Mouse (Mus musculus) A20 (cell line): ENCODE measurements around the gene Arfgap1.
A peak's percentile ranks its signal among the peaks of the same experiment; 100 is the strongest.

Experiments used
- DNase-seq: peaks from one replicate; pipeline ENCODE4 v3.0.0-alpha.2; 2011; ENCODE audit warnings: low read depth, low spot score

Gene Arfgap1

DNA sequence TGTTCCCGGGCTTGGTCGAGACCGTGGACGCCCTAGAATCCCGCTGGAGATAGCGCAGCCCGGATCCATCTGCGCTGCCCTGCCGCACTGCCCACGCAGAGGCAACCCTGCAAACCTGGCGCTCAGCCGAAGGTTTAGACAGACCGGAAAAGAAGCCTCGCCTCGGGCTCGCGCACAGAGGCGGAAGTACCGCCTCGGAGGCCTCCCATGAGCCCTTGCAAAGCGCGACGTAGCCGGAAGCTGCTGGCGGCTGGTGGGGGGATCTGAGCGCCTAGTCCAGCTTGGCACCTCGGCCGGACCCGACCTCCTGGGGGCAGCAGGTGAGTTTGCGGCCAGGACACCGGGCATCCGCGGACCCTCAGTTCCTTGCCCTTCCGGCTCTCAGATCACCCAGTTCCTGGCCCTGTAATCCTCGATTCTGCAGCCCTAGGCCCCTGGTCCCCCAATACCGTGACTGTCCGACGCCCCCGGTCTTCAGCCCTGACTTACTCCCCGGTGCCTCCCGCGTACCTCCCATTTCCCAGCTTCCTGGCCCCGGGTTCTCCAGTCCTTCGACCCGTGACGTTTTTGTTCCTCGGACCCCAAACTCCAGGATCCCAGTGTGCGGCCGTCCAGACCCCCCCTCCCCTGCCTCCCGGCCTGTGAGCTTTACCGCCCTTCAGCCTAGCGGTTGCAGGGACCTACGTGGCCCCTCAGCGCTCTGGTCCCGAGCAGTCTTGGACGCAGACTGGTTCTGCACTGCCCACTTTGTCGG is at the start of gene Arfgap1:
TSS of gene Arfgap1 (plus strand) at position 216 of the 754 bp plus-strand sequence.
- peak; percentile 91 for DNase-seq

- peak; percentile 37 for DNase-seq
Observed at GRCm38 (mm10) chr2:180919913-180920809, 46.9 kb upstream of the Arfgap1 start.

DNA sequence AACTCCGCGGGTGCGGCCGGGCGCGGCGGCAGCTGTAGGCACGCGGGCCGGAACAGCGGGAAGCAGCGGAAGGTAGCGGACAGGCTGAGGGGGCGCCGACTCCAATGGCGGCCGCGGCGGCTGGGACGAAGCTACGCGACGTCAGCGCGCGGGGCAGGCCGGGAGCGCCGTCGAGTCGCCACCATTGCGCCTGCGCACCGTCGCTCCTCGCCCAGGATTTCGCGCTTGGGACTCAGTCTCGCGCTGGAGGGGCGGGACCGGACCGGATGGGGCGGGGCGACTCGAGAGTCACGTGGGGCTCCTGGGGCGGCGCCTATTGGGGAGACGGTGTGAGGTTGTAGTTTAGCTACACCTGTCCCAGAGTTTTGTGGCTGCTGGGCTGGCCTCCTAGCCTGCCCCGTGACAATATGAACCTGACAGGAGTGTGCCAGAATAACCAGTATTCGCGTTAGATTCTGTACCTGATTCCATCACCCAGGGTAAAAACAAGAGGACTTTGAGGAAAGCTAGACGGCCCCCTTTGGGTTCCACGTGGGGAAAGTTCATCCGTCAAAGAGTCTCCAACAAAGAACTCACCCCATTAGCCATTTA is 46.1 kb upstream of the Arfgap1 start, which contains the start of gene Ythdf1:
TSS of gene Ythdf1 (minus strand) at position 140 of the 591 bp plus-strand sequence.
- DNase-seq = peak; percentile 96

DNA sequence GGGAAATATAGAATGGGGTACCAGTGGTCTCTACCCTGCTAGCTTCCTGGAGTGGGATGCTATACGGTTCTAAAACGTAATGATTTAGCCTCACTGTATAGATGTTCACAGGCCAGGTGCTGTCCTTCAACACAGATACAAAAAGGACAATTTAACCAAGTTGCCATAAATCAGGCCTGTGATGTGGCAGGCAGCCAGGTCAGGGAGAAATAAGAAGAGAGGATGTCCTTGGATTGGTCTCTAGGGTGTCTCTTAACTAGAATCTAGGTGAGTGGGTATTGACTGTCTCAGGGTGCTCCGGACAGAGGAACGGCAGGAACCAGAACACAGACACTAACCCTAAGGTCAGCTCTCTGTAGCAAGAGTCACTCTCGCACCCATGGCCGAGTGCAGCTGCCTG is 44.3 kb upstream of the Arfgap1 start:
- DNase-seq = no peak

DNA sequence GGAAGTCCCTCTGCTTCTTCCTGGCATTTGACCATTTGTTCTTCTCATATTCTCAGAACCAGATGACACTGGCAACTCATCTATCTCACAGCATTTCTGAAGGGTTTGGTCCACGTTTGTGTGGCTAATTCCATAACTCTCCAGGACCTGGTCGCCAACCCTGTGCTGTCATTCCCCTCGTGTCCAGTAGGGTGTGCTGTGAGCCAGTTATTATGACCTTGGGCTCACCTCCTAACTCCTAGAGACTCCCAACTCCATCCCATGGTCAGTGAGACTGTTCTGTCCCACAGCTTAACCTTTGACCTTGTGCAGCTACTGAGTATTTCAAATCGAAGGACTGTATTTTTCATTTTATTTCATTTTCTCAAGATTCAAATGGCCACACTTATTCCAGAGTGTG is 41.8 kb upstream of the Arfgap1 start:
- DNase-seq = peak; percentile 51

- no peak for DNase-seq
Observed at GRCm38 (mm10) chr2:180928723-180929122, 38.3 kb upstream of the Arfgap1 start, which contains the start of gene Birc7. Gene Birc7 (plus strand): TSS chr2:180929023.

- no peak for DNase-seq
Observed at GRCm38 (mm10) chr2:180932418-180932817, 34.6 kb upstream of the Arfgap1 start.

- no peak for DNase-seq
Observed at GRCm38 (mm10) chr2:180940187-180940586, 26.8 kb upstream of the Arfgap1 start.

DNA sequence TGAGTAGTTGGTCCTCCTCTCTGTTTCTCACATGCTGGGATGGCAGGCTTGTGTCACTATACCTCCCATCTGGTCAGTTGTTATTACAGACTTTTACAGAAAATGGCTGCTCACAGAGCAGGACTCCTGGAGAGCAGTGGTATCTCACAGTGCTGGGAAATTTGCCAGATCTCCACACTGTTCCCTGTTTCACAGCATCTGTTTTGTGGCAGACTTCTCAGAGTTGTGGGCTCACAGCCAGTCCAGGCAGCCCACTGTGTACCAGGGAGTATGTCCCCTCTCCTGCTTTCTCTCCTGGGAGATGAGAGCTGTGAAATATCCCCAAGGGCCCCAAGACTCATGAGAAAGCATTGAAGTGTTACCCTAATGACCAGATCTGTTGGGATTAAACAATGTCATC is 25.2 kb upstream of the Arfgap1 start:
- DNase-seq = no peak

GRCm38 (mm10) chr2:180949947-180950346 is 17.1 kb upstream of the Arfgap1 start:
- no peak for DNase-seq

GRCm38 (mm10) chr2:180952731-180953171 is 14.3 kb upstream of the Arfgap1 start:
- no peak for DNase-seq

GRCm38 (mm10) chr2:180953638-180954037 is 13.4 kb upstream of the Arfgap1 start:
- DNase-seq = no peak

- DNase-seq = no peak
Observed at GRCm38 (mm10) chr2:180954061-180955047, 12.7 kb upstream of the Arfgap1 start, which contains the start of gene Nkain4. Gene Nkain4 (minus strand): TSS chr2:180954699.

- no peak for DNase-seq
Observed at GRCm38 (mm10) chr2:180959605-180960004, 7.4 kb upstream of the Arfgap1 start.

GRCm38 (mm10) chr2:180960187-180960586 is 6.8 kb upstream of the Arfgap1 start:
- DNase-seq = no peak

- DNase-seq = no peak
Observed at GRCm38 (mm10) chr2:180962616-180963308, 4.3 kb upstream of the Arfgap1 start.

- DNase-seq = peak; percentile 68
Observed at GRCm38 (mm10) chr2:180963956-180964355, 3.1 kb upstream of the Arfgap1 start.

DNA sequence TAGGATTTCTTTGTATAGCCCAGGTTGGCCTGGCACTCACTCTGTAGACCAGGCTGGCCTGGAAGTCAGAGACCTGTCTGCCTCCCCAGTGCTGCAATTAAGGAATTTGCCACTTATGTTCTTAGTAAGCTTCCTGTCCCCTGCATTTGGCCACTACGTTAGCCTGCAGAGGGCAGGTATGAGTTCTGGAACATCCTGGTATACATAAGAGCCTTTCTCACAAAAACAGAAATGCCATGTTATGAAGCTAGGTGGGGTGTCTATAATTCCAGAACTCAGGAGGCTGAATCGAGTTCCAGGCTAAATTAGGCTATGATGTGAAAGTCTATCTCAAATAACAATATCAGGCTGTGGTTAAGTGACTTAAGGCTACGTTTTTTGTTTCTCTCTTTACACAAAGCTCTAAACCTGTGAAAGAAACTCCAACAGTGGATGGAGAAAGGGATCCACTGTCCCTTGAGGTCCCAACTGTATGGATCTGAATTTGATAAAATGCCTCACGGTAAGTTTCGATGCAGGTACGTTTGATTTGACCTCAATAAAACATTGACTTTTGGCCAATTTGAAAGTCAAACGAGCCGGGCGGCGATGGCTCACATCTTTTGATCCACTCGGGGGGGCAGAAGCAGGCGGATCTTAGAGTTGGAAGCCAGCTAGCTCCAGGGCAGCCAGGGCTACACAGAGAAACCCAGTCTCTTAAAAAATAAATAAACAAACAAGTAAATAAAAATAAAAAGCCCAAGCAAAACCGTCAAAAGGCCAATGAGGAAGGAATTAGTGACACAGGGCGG is 738 bp upstream of the Arfgap1 start:
- DNase-seq = peak; percentile 71

GRCm38 (mm10) chr2:180981133-180981532 is 14.1 kb downstream of the Arfgap1 start:
- DNase-seq = no peak
